Mouse (Mus musculus): ENCODE measurements at regions not wholly inside any gene's neighbourhood (a gene's known extent, or its start where the extent isn't known, plus 50 kb on each side); places are given as distances from the start of the nearest gene placed in this dataset.
A peak's percentile ranks its signal among the peaks of the same experiment; 100 is the strongest.

DNA sequence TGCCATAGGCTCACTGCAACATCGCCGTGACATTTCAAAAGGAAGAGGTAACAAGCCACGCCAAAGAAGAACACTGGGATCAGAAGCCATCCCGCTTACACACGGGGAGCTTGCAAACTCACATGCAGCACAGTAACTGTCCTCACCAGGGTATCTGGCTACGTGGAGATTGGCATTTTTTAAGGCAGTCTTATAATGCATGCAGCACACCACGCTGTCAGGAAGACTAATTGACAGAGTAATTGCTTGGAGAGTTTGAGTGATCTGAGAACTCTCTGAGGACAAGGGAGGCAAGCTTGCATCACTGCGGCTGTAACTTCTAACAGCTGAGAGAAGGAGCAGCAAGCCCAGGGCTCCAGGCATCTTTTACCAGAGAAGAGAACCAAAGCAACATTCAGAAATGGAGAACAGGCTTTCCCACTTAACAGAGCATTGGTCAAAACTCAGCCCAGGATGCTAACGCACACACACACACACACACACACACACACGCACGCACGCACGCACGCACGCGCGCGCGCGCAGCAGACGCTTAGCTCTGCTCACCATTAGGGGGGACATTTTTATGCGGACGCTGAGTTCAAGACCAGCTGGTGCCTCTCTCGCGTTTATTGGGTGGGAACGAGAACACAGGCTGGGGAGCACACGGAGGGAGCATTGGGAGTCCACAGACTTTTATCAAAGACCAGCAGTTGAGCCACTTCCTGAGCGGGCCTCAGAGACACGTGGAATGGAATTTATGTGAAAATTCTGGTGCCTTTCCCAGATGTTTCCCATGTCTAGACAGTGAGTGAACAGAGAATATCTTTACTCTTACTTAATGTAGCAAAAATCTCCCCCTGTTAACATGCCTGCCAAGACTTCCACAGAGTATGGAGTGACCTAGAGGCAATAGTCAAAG, 66.6 kb downstream of the 1700129C05Rik start:
- no peak for ATAC-seq (ENCODE audit: insufficient number of reproducible peaks, low FRiP score, low TSS enrichment, low read depth)
- Histone ChIP-seq H3K4me3 (replicated peaks) (no peak overlapping the region), H3K9ac (no peak overlapping the region), H3K36me3 (no peaks in the 10 kb centered on the region), H3K27me3 (no peaks in the 10 kb centered on the region), H3K9me3 (replicated peaks) (no peaks in the 10 kb centered on the region), H3K27ac (replicated peaks) (no peak overlapping the region), H3K4me2 (replicated peaks) (peak overlapping the region; percentile 37), H3K4me1 (peaks cover 10% of the 10 kb centered on the region)
- 27% methylated on average over 29 of the region's 29 CpGs for WGBS

DNA sequence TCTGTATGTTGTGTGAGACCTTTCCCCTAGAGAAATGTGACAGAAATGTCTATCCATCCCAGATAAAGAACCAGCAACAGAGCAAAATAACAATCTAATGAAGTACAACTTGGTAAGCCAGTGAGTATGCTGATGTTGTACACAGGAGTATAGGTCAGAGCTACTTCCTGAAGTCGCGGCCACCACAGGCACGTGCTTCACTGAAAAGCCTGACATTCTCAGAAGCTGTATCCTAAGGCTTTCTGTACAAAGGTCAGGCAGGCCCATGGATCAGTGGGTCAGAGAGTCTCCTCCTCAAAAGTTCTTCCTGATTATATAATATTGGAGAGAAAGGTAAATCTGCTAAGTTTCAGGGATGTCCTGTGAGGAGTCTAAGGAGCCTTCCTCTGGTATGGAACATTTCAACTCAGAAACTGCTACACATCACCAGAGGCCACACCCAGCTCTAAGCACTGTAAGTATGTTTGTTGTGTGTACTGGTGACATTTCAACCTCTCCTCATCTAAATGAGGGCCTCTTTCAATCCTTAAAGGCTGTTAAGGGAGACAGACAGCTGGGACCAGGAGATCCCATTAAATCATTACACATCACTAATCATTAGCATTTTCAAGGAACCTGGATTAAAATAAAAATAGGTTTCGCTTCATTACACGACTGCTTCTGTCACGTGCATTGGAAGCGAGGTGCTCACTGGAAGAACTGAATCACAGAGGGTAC, 70.2 kb downstream of the 1700129C05Rik start:
- 83% methylated on average over 7 of the region's 7 CpGs for WGBS
- ATAC-seq (ENCODE audit: insufficient number of reproducible peaks, low FRiP score, low TSS enrichment, low read depth) = no peak
- Histone ChIP-seq H3K27ac (replicated peaks) (no peak overlapping the region), H3K36me3 (no peaks in the 10 kb centered on the region), H3K4me1 (peaks cover 10% of the 10 kb centered on the region), H3K9me3 (replicated peaks) (no peaks in the 10 kb centered on the region), H3K9ac (no peak overlapping the region), H3K4me3 (replicated peaks) (no peak overlapping the region), H3K4me2 (replicated peaks) (no peak overlapping the region), H3K27me3 (no peaks in the 10 kb centered on the region)

DNA sequence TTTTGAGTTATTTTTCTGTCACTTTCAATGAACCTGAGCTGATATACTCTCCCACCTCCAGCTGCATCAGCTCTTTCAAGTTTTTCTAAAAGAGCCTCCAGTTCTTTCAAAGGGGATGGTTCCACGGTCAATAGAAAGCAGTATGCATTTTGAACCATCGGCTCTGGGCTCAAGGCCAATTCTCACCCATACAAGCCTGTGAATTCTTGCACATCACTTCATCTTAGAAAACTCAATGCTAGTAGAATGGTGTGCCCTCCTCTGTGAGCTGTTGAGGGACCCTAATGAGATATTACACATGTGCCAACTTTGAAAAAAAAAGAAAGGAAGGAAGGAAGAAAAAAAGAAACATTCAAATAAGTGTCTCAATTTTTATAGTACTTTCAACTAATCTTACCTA, 72.6 kb downstream of the 1700129C05Rik start:
- no peak for ATAC-seq (ENCODE audit: insufficient number of reproducible peaks, low FRiP score, low TSS enrichment, low read depth)
- H3K9ac ChIP-seq = no peak overlapping the region
- H3K27me3 ChIP-seq = no peaks in the 10 kb centered on the region
- H3K4me1 ChIP-seq = 0 out of 2 replicates have a peak, but pooled peaks cover 3% of the 10 kb centered on the region
- 74% methylated on average over 2 of the region's 2 CpGs for WGBS
- H3K4me3 ChIP-seq (replicated peaks) = no peak overlapping the region
- H3K27ac ChIP-seq (replicated peaks) = no peak overlapping the region
- H3K9me3 ChIP-seq (replicated peaks) = no peaks in the 10 kb centered on the region
- H3K36me3 ChIP-seq = no peaks in the 10 kb centered on the region
- no peak overlapping the region for H3K4me2 ChIP-seq (replicated peaks)

DNA sequence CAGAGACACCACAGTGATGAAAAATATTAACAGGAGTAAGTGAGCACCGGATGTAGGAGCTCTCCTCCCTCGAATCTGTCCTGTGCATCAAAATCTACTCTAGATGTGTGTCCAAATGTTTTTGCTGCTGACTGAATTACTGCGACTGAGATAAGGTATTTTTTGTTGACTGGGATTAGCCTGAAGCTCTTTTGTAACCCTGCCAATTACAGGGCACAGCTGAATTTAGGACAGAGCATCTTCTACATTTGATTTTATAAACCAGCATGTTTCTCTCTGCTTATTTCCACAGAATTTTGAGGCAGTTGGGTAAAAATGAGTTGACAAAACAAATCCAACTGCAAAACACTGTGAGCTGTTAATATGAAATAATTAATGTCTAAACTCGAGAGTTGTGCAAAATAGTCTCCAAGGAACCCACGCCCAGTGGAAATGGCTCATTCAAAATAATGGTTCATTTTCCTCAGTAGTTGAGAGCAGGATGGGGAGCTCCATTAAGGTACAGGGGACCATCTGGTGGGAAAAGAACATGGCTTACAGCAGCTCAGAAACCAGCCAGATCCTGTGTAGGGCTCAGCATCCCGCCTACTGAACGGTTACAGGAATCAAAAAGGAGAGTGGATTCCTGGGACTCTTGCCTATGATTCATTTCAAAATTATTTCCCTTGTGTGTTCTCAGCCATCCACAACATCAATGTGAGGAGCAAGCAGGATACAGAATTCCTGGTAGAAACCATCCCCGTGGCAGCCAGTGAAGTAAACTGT, 76.1 kb downstream of the 1700129C05Rik start:
- no peak overlapping the region for H3K4me3 ChIP-seq (replicated peaks)
- no peak overlapping the region for H3K27ac ChIP-seq (replicated peaks)
- no peaks in the 10 kb centered on the region for H3K27me3 ChIP-seq
- WGBS = 55% methylated on average over 8 of the region's 8 CpGs
- H3K4me2 ChIP-seq (replicated peaks) = no peak overlapping the region
- no peaks in the 10 kb centered on the region for H3K9me3 ChIP-seq (replicated peaks)
- no peaks in the 10 kb centered on the region for H3K36me3 ChIP-seq
- no peak overlapping the region for H3K9ac ChIP-seq
- no peak for ATAC-seq (ENCODE audit: insufficient number of reproducible peaks, low FRiP score, low TSS enrichment, low read depth)
- 0 out of 2 replicates have a peak, but pooled peaks cover 3% of the 10 kb centered on the region for H3K4me1 ChIP-seq

DNA sequence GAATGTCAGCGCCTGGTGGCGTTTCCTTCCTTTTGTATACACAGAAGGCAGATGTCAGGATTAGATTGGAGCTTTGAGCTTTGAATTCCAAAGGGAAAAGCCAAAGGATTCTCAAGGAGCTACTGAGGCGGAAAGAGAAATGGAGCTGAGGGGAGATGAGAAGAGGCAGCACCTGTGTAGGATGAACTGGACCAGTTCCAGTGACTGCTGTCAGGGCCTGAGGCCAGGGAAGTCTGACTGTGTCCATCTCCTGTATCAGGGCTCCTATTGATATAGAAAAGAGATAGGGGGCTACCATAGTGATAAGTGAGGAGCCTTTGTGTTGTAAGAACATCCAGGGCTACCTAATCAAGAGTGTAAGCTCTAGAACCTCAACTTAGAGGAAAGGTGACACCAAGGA, 79.5 kb downstream of the 1700129C05Rik start:
- H3K4me3 ChIP-seq (replicated peaks) = no peak overlapping the region
- H3K4me1 ChIP-seq = 0 out of 2 replicates have a peak, but pooled peaks cover 3% of the 10 kb centered on the region
- WGBS = 75% methylated on average over 3 of the region's 3 CpGs
- no peaks in the 10 kb centered on the region for H3K27me3 ChIP-seq
- H3K36me3 ChIP-seq = no peaks in the 10 kb centered on the region
- no peak for ATAC-seq (ENCODE audit: insufficient number of reproducible peaks, low FRiP score, low TSS enrichment, low read depth)
- H3K4me2 ChIP-seq (replicated peaks) = no peak overlapping the region
- H3K9ac ChIP-seq = no peak overlapping the region
- no peak overlapping the region for H3K27ac ChIP-seq (replicated peaks)
- H3K9me3 ChIP-seq (replicated peaks) = no peaks in the 10 kb centered on the region

DNA sequence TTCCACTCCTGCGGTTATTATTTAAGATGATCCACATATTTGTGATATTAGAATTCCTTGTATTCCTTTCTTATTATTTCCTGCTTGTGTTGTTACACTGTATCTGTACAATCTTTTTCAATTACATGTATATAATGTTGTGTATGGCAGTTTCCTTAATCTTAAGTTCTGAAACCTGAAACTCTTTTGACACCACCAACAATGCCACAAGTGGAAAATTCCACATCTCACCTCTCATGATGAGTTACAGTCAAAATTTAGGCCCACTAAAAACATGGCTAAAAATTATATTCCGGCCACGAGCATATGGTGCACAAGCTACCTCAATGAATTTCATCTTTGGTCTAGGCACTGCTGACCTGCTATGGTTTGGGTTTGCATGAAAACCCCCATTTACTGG, 85.9 kb downstream of the 1700129C05Rik start:
- no peaks in the 10 kb centered on the region for H3K4me1 ChIP-seq
- no peaks in the 10 kb centered on the region for H3K9me3 ChIP-seq (replicated peaks)
- no peak for ATAC-seq (ENCODE audit: insufficient number of reproducible peaks, low FRiP score, low TSS enrichment, low read depth)
- H3K4me2 ChIP-seq (replicated peaks) = no peak overlapping the region
- WGBS = 89% methylated on average over 3 of the region's 3 CpGs
- no peak overlapping the region for H3K4me3 ChIP-seq (replicated peaks)
- H3K36me3 ChIP-seq = no peaks in the 10 kb centered on the region
- no peak overlapping the region for H3K9ac ChIP-seq
- no peak overlapping the region for H3K27ac ChIP-seq (replicated peaks)
- no peaks in the 10 kb centered on the region for H3K27me3 ChIP-seq

DNA sequence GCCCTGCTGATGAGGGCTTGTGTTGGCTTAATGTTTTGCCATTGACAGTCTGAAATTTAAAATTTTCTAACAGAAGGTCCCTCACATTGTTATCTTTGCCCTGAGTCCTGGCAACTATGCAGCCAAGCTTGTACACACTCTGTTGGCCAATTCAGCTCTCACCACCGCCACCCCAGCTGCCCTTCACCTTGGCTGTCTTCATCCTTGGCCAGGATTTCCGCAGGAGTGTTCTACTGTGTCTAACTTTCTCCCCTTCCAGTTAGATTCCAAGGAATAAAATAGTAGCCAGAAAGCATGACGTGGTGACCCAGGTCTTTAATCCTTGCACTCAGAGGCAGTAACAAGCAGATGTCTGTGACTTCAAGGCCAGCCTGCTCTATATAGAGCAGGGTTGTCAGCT, 87.4 kb downstream of the 1700129C05Rik start:
- no peak overlapping the region for H3K4me2 ChIP-seq (replicated peaks)
- no peak overlapping the region for H3K9ac ChIP-seq
- no peak overlapping the region for H3K27ac ChIP-seq (replicated peaks)
- H3K27me3 ChIP-seq = no peaks in the 10 kb centered on the region
- 84% methylated on average over 3 of the region's 3 CpGs for WGBS
- no peaks in the 10 kb centered on the region for H3K9me3 ChIP-seq (replicated peaks)
- no peak overlapping the region for H3K4me3 ChIP-seq (replicated peaks)
- no peaks in the 10 kb centered on the region for H3K4me1 ChIP-seq
- ATAC-seq (ENCODE audit: insufficient number of reproducible peaks, low FRiP score, low TSS enrichment, low read depth) = no peak
- H3K36me3 ChIP-seq = no peaks in the 10 kb centered on the region

DNA sequence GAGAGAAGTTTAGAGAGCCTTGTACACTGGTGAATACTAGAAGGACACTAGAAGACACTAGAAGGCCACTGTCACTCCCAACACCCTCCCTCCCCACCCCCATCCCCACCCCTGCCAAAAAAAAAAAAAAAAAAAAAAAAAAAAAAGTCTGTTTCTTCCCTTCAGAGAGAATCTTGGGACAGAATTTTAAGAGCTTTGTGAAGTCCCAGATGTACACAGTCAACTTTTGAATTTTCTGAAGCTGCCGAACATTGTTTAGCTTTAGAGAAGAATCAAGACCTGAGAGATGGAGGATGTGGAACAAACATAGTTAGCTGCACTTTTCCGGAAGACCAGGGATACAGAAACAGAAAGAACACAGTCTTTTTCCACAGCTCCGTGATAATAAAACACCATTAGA, 90.3 kb downstream of the 1700129C05Rik start:
- no peaks in the 10 kb centered on the region for H3K27me3 ChIP-seq
- no peak overlapping the region for H3K4me3 ChIP-seq (replicated peaks)
- no peak overlapping the region for H3K4me2 ChIP-seq (replicated peaks)
- H3K9me3 ChIP-seq (replicated peaks) = no peaks in the 10 kb centered on the region
- 77% methylated on average over 3 of the region's 3 CpGs for WGBS
- H3K4me1 ChIP-seq = no peaks in the 10 kb centered on the region
- H3K27ac ChIP-seq (replicated peaks) = no peak overlapping the region
- H3K9ac ChIP-seq = no peak overlapping the region
- ATAC-seq (ENCODE audit: insufficient number of reproducible peaks, low FRiP score, low TSS enrichment, low read depth) = no peak
- H3K36me3 ChIP-seq = no peaks in the 10 kb centered on the region

DNA sequence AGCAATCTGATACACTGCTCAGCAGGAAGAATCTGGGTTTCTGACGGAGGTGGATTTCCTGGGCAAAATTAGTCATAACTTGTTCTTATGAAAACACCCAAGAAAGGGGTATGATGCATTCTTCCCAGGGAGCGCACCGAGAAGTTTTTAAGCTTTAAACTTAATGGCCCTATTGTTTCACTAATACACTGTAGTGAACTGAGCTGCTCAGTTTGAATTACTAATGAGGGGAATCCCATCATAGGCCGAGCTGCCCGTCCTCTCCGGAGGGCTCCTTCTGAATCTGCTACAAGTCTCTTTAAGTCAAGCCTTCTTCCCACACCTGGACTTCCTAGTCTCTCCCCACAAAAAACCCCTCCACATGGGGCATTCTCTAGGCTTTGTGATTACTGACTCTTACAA, 91.2 kb downstream of the 1700129C05Rik start:
- Histone ChIP-seq H3K4me1 (no peaks in the 10 kb centered on the region), H3K4me3 (replicated peaks) (no peak overlapping the region), H3K9ac (no peak overlapping the region), H3K27ac (replicated peaks) (no peak overlapping the region), H3K9me3 (replicated peaks) (no peaks in the 10 kb centered on the region), H3K27me3 (no peaks in the 10 kb centered on the region), H3K36me3 (no peaks in the 10 kb centered on the region), H3K4me2 (replicated peaks) (no peak overlapping the region)
- 16% methylated on average over 6 of the region's 6 CpGs for WGBS
- ATAC-seq (ENCODE audit: insufficient number of reproducible peaks, low FRiP score, low TSS enrichment, low read depth) = no peak

DNA sequence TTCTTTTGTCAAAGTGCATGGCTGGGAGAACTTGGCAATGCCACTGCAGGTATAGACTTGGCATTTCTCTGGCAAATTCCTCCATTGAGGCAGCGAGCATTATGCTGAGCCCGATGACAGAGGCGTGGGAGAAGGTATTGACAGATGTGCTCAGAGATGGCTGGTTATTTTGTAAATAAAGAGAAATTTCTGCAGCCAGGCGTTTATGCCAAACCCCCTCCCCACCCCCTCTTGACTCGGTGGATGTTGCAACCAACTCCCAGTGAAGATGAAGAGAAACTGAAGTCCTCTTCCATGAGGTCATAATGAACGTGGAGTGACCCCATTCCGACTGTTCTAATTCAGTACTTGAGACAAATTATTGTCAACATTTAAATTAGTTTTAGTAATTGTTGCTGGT, 97.0 kb downstream of the 1700129C05Rik start:
- H3K27me3 ChIP-seq = no peaks in the 10 kb centered on the region
- no peaks in the 10 kb centered on the region for H3K4me1 ChIP-seq
- H3K9me3 ChIP-seq (replicated peaks) = no peaks in the 10 kb centered on the region
- no peak overlapping the region for H3K9ac ChIP-seq
- H3K36me3 ChIP-seq = no peaks in the 10 kb centered on the region
- no peak overlapping the region for H3K4me2 ChIP-seq (replicated peaks)
- H3K27ac ChIP-seq (replicated peaks) = no peak overlapping the region
- 62% methylated on average over 7 of the region's 7 CpGs for WGBS
- no peak overlapping the region for H3K4me3 ChIP-seq (replicated peaks)
- no peak for ATAC-seq (ENCODE audit: insufficient number of reproducible peaks, low FRiP score, low TSS enrichment, low read depth)

DNA sequence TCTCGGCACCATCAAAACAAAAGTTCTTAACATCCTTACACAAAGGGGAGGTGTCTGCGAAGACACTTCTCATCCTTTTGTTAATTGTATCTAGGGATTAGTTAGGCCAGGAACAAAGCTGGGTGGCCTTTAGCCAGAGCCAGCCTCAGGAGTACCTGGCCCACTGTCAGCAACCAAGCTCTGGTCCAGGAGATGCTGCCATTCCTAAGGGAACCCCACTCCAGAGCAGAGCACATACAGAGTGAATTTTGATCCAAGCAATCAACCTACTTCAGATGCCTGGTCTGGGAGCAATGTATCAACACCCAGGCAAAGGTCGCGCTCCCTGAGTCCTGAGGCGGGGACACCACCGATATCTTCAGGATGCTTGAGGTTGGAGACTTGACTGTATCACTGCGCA, 97.5 kb downstream of the 1700129C05Rik start:
- Histone ChIP-seq H3K9me3 (replicated peaks) (no peaks in the 10 kb centered on the region), H3K4me3 (replicated peaks) (no peak overlapping the region), H3K9ac (no peak overlapping the region), H3K4me1 (no peaks in the 10 kb centered on the region), H3K27me3 (no peaks in the 10 kb centered on the region), H3K27ac (replicated peaks) (no peak overlapping the region), H3K36me3 (no peaks in the 10 kb centered on the region), H3K4me2 (replicated peaks) (no peak overlapping the region)
- 66% methylated on average over 7 of the region's 7 CpGs for WGBS
- no peak for ATAC-seq (ENCODE audit: insufficient number of reproducible peaks, low FRiP score, low TSS enrichment, low read depth)
